Mouse (Mus musculus) thymus, postnatal 36 days (tissue): ENCODE results near the gene Ldhal6b.
A peak's percentile ranks its signal among the peaks of the same experiment; 100 is the strongest.

Experiments used
- DNase-seq, 2 experiments: peaks; one replicate each; pipeline ENCODE4 v3.0.0; 2022; ENCODE audit warnings: mixed read lengths in 2 of 2

Gene Ldhal6b

GRCm38 (mm10) chr17:5407030-5407429 lies 11.5 kb downstream of the Ldhal6b start:
- DNase-seq, result no peak

GRCm38 (mm10) chr17:5406566-5406965 lies 12.0 kb downstream of the Ldhal6b start:
- peak; percentile 43 to 55 for DNase-seq

- DNase-seq, result no peak
Observed at GRCm38 (mm10) chr17:5403885-5404284, 14.7 kb downstream of the Ldhal6b start.

- DNase-seq, result peak; percentile 54 to 56
Observed at GRCm38 (mm10) chr17:5402624-5403023, 15.9 kb downstream of the Ldhal6b start.

GRCm38 (mm10) chr17:5402069-5402468 lies 16.5 kb downstream of the Ldhal6b start:
- DNase-seq, result peak; percentile 69 to 72

- no peak for DNase-seq
Observed at GRCm38 (mm10) chr17:5401288-5401687, 17.3 kb downstream of the Ldhal6b start.

- DNase-seq, result no peak
Observed at GRCm38 (mm10) chr17:5400435-5401090, 18.0 kb downstream of the Ldhal6b start.

GRCm38 (mm10) chr17:5397148-5398007 lies 21.2 kb downstream of the Ldhal6b start:
- peak; percentile 76 to 81 for DNase-seq

- DNase-seq, result no peak
Observed at GRCm38 (mm10) chr17:5396213-5396612, 22.4 kb downstream of the Ldhal6b start.

- no peak for DNase-seq
Observed at GRCm38 (mm10) chr17:5395454-5396205, 22.9 kb downstream of the Ldhal6b start.

- no peak for DNase-seq
Observed at GRCm38 (mm10) chr17:5390682-5391081, 27.9 kb downstream of the Ldhal6b start.

GRCm38 (mm10) chr17:5388351-5388750 lies 30.2 kb downstream of the Ldhal6b start:
- no peak for DNase-seq

GRCm38 (mm10) chr17:5386885-5387545 lies 31.6 kb downstream of the Ldhal6b start:
- DNase-seq, result no peak

GRCm38 (mm10) chr17:5385694-5386093 lies 32.9 kb downstream of the Ldhal6b start:
- no peak for DNase-seq

GRCm38 (mm10) chr17:5377930-5378310 lies 40.6 kb downstream of the Ldhal6b start:
- DNase-seq, result peak; percentile 56

- no peak for DNase-seq
Observed at GRCm38 (mm10) chr17:5377151-5377929, 41.2 kb downstream of the Ldhal6b start.

- no peak for DNase-seq
Observed at GRCm38 (mm10) chr17:5372951-5373350, 45.6 kb downstream of the Ldhal6b start.

GRCm38 (mm10) chr17:5371521-5371920 lies 47.0 kb downstream of the Ldhal6b start:
- no peak for DNase-seq

- DNase-seq, result no peak
Observed at GRCm38 (mm10) chr17:5371032-5371431, 47.5 kb downstream of the Ldhal6b start.
